ENCODE assay signal across 26 mouse cellular contexts in genomic region chr12:26872466-26872865, GRCm38 (mm10).
DNase-seq lines count a peak whose midpoint lies in the region; ATAC-seq lines count a peak whose summit lies in the region.
"Had no signal": no experiment of that assay in that cellular context is flagged by ENCODE, and none has a peak within 500 bp of the region (broad histone marks: within the 10 kb centered on the region; RNA-seq: fewer than 3 reads in every experiment).

No protein-coding gene starts in this region.

- WGBS in hindbrain, embryonic 10.5 days: 34% methylated on average over 3 of the region's 3 CpGs
- WGBS in hindbrain, embryonic 12.5 days: 31% methylated on average over 3 of the region's 3 CpGs
- 29% methylated on average over 3 of the region's 3 CpGs for WGBS in embryonic facial prominence, embryonic 11.5 days

- H3K27me3 ChIP-seq in hindbrain, embryonic 10.5 days (ENCODE audit: insufficient read depth, poor library complexity, severe bottlenecking): no peaks in the 10 kb centered on the region
- no peaks in the 10 kb centered on the region for H3K27me3 ChIP-seq in hindbrain, embryonic 12.5 days
- H3K27me3 ChIP-seq in embryonic facial prominence, embryonic 11.5 days (ENCODE audit: control insufficient read depth, insufficient read depth, low read length): no peaks in the 10 kb centered on the region
- H3K27me3 ChIP-seq: embryonic facial prominence, embryonic 13.5 days; heart, embryonic 12.5 days; liver, embryonic 13.5 days; neural tube, embryonic 13.5 days; stomach, embryonic 15.5 days had no signal

- ATAC-seq in hindbrain, embryonic 12.5 days (ENCODE audit: low FRiP score): no peak
- ATAC-seq in embryonic facial prominence, embryonic 11.5 days (replicated peaks; ENCODE audit: insufficient number of reproducible peaks, low FRiP score, low TSS enrichment, low read depth): no peak
- ATAC-seq: forebrain, postnatal 0 days; hindbrain, postnatal 0 days had no signal

- no peak overlapping the region for H3K4me2 ChIP-seq in hindbrain, embryonic 12.5 days (replicated peaks)
- H3K4me2 ChIP-seq in embryonic facial prominence, embryonic 11.5 days (ENCODE audit: low read depth, low read length): no peak overlapping the region
- H3K4me2 ChIP-seq: embryonic facial prominence, embryonic 13.5 days; heart, embryonic 12.5 days; liver, embryonic 13.5 days; neural tube, embryonic 13.5 days; stomach, embryonic 15.5 days had no signal

- peaks cover 30% of the 10 kb centered on the region for H3K4me1 ChIP-seq in hindbrain, embryonic 10.5 days (replicated peaks)
- peaks cover 9% of the 10 kb centered on the region for H3K4me1 ChIP-seq in hindbrain, embryonic 12.5 days
- no peaks in the 10 kb centered on the region for H3K4me1 ChIP-seq in embryonic facial prominence, embryonic 11.5 days (ENCODE audit: control insufficient read depth, insufficient read depth, low read length)
- H3K4me1 ChIP-seq: heart, embryonic 12.5 days; liver, embryonic 13.5 days; stomach, embryonic 15.5 days had no signal

- no peak overlapping the region for H3K4me3 ChIP-seq in hindbrain, embryonic 10.5 days
- no peak overlapping the region for H3K4me3 ChIP-seq in hindbrain, embryonic 12.5 days
- no peak overlapping the region for H3K4me3 ChIP-seq in embryonic facial prominence, embryonic 11.5 days (ENCODE audit: low read depth, low read length)
- H3K4me3 ChIP-seq: embryonic facial prominence, embryonic 13.5 days; heart, embryonic 12.5 days; liver, embryonic 13.5 days; neural tube, embryonic 13.5 days; stomach, embryonic 15.5 days had no signal

- H3K9me3 ChIP-seq in hindbrain, embryonic 10.5 days: no peaks in the 10 kb centered on the region
- no peaks in the 10 kb centered on the region for H3K9me3 ChIP-seq in hindbrain, embryonic 12.5 days (replicated peaks)
- H3K9me3 ChIP-seq in embryonic facial prominence, embryonic 11.5 days (replicated peaks; ENCODE audit: control insufficient read depth, low read length): no peaks in the 10 kb centered on the region
- H3K9me3 ChIP-seq: embryonic facial prominence, embryonic 13.5 days; heart, embryonic 12.5 days; liver, embryonic 13.5 days; neural tube, embryonic 13.5 days; stomach, embryonic 15.5 days had no signal

- no peaks in the 10 kb centered on the region for H3K36me3 ChIP-seq in hindbrain, embryonic 10.5 days
- no peaks in the 10 kb centered on the region for H3K36me3 ChIP-seq in hindbrain, embryonic 12.5 days
- no peaks in the 10 kb centered on the region for H3K36me3 ChIP-seq in embryonic facial prominence, embryonic 11.5 days (replicated peaks; ENCODE audit: control insufficient read depth, insufficient read depth, low read depth, low read length)
- H3K36me3 ChIP-seq: embryonic facial prominence, embryonic 13.5 days; G1E; heart, embryonic 12.5 days; liver, embryonic 13.5 days; neural tube, embryonic 13.5 days; stomach, embryonic 15.5 days had no signal

- peak; percentile 29 for DNase-seq in hindbrain, embryonic 10.5 days (ENCODE audit: low spot score)
- peak; percentile 28 to 32 for DNase-seq in kidney, postnatal 4 days
- no peak for DNase-seq in kidney, adult 9 months
- DNase-seq in embryonic facial prominence, embryonic 11.5 days (ENCODE audit: low spot score): peak; percentile 32
- peak; percentile 21 for DNase-seq in retina, postnatal 1 day
- DNase-seq in ovary, adult 18-20 months (ENCODE audit: low spot score): no peak
- DNase-seq in thymus, postnatal 14 days: no peak
- DNase-seq: adrenal gland, postnatal 25 days; cerebellum, adult 11 months; cerebellum, postnatal 14 days; forebrain, postnatal 0 days; heart, postnatal 14 days; kidney, adult 2 months; left cerebral cortex, postnatal 4 days; liver, embryonic 13.5 days; midbrain, embryonic 14.5 days; right cerebral cortex, postnatal 14 days; thymus, adult 18-20 months had no signal

- peak overlapping the region; percentile 47 for H3K27ac ChIP-seq in hindbrain, embryonic 10.5 days
- no peak overlapping the region for H3K27ac ChIP-seq in hindbrain, embryonic 12.5 days
- no peak overlapping the region for H3K27ac ChIP-seq in embryonic facial prominence, embryonic 11.5 days (replicated peaks; ENCODE audit: low read depth, low read length)
- H3K27ac ChIP-seq: embryonic facial prominence, embryonic 13.5 days; hindbrain, postnatal 0 days; liver, embryonic 13.5 days; macrophage; neural tube, embryonic 13.5 days; stomach, embryonic 15.5 days had no signal

- no peak overlapping the region for H3K9ac ChIP-seq in hindbrain, embryonic 12.5 days
- no peak overlapping the region for H3K9ac ChIP-seq in embryonic facial prominence, embryonic 11.5 days (replicated peaks; ENCODE audit: low read length)
- H3K9ac ChIP-seq: embryonic facial prominence, embryonic 13.5 days; forebrain, postnatal 0 days; heart, embryonic 12.5 days; liver, embryonic 13.5 days; neural tube, embryonic 13.5 days; stomach, embryonic 15.5 days had no signal

Comparison
In these comparisons a context has a peak if more than half of its experiments do, and no peak if none do; other contexts are left out.
1. DNase-seq: peak in hindbrain, embryonic 10.5 days (single experiment), kidney, postnatal 4 days (2 of 2), embryonic facial prominence, embryonic 11.5 days (single experiment) and retina, postnatal 1 day (single experiment); none in kidney, adult 9 months (single experiment), ovary, adult 18-20 months (single experiment) and thymus, postnatal 14 days (single experiment).